Mouse (Mus musculus): ENCODE measurements at regions not wholly inside any gene's neighbourhood (a gene's known extent, or its start where the extent isn't known, plus 50 kb on each side); places are given as distances from the start of the nearest gene placed in this dataset.

- no peak overlapping the region for H3K9ac ChIP-seq (replicated peaks; ENCODE audit: low read depth)
- DNase-seq (ENCODE audit: low spot score), result no peak
- H3K4me3 ChIP-seq (ENCODE audit: low read depth, low read length), result no peak overlapping the region
- no peaks in the 10 kb centered on the region for H3K36me3 ChIP-seq (ENCODE audit: insufficient read depth, low read length)
- no peaks in the 10 kb centered on the region for H3K4me1 ChIP-seq (ENCODE audit: insufficient read depth, low read depth, low read length)
- no peaks in the 10 kb centered on the region for H3K9me3 ChIP-seq (ENCODE audit: low read length)
- no peaks in the 10 kb centered on the region for H3K27me3 ChIP-seq (replicated peaks; ENCODE audit: insufficient read depth, low read length)
- TF ChIP-seq CTCF (IDR thresholded peaks at IDR 0.05) (no peak), EP300 (IDR thresholded peaks at IDR 0.05) (no peak)
- no peak overlapping the region for H3K4me2 ChIP-seq (replicated peaks; ENCODE audit: low read depth, low read length)
- no peak overlapping the region for H3K27ac ChIP-seq (ENCODE audit: low read length)
- no peak for ATAC-seq
- 84% methylated on average over 3 of the region's 3 CpGs for WGBS
Observed at GRCm38 (mm10) chr3:18929105-18929492, 699.4 kb downstream of the 1700064H15Rik start.

GRCm38 (mm10) chr3:18932983-18933726 is 695.3 kb downstream of the 1700064H15Rik start:
- ATAC-seq, result no peak
- WGBS, result 71% methylated on average over 13 of the region's 13 CpGs
- H3K9ac ChIP-seq (replicated peaks; ENCODE audit: low read depth), result no peak overlapping the region

GRCm38 (mm10) chr3:18934891-18935290 is 693.6 kb downstream of the 1700064H15Rik start:
- ATAC-seq (no peak), DNase-seq (ENCODE audit: low spot score) (no peak)
- no peak overlapping the region for H3K27ac ChIP-seq (ENCODE audit: low read length)
- H3K4me3 ChIP-seq (ENCODE audit: low read depth, low read length), result no peak overlapping the region
- H3K9ac ChIP-seq (replicated peaks; ENCODE audit: low read depth), result no peak overlapping the region
- H3K27me3 ChIP-seq (replicated peaks; ENCODE audit: insufficient read depth, low read length), result no peaks in the 10 kb centered on the region
- 84% methylated on average over 2 of the region's 2 CpGs for WGBS
- TF ChIP-seq CTCF (IDR thresholded peaks at IDR 0.05) (no peak), EP300 (IDR thresholded peaks at IDR 0.05) (no peak)
- no peak overlapping the region for H3K4me2 ChIP-seq (replicated peaks; ENCODE audit: low read depth, low read length)
- no peaks in the 10 kb centered on the region for H3K4me1 ChIP-seq (ENCODE audit: insufficient read depth, low read depth, low read length)
- H3K36me3 ChIP-seq (ENCODE audit: insufficient read depth, low read length), result no peaks in the 10 kb centered on the region
- H3K9me3 ChIP-seq (ENCODE audit: low read length), result no peaks in the 10 kb centered on the region

More at GRCm38 (mm10) chr3:18932983-18933726, 695.3 kb downstream of the 1700064H15Rik start:
- TF ChIP-seq EP300 (IDR thresholded peaks at IDR 0.05) (no peak), CTCF (IDR thresholded peaks at IDR 0.05) (no peak)
- no peak overlapping the region for H3K4me3 ChIP-seq (ENCODE audit: low read depth, low read length)
- no peaks in the 10 kb centered on the region for H3K27me3 ChIP-seq (replicated peaks; ENCODE audit: insufficient read depth, low read length)
- no peaks in the 10 kb centered on the region for H3K36me3 ChIP-seq (ENCODE audit: insufficient read depth, low read length)
- H3K27ac ChIP-seq (ENCODE audit: low read length), result no peak overlapping the region
- no peaks in the 10 kb centered on the region for H3K4me1 ChIP-seq (ENCODE audit: insufficient read depth, low read depth, low read length)
- H3K9me3 ChIP-seq (ENCODE audit: low read length), result no peaks in the 10 kb centered on the region
- H3K4me2 ChIP-seq (replicated peaks; ENCODE audit: low read depth, low read length), result no peak overlapping the region
- no peak for DNase-seq (ENCODE audit: low spot score)

- Histone ChIP-seq H3K9me3 (ENCODE audit: low read length) (no peaks in the 10 kb centered on the region), H3K4me3 (ENCODE audit: low read depth, low read length) (no peak overlapping the region), H3K4me2 (replicated peaks; ENCODE audit: low read depth, low read length) (no peak overlapping the region), H3K27me3 (replicated peaks; ENCODE audit: insufficient read depth, low read length) (no peaks in the 10 kb centered on the region), H3K9ac (replicated peaks; ENCODE audit: low read depth) (no peak overlapping the region), H3K27ac (ENCODE audit: low read length) (no peak overlapping the region), H3K36me3 (ENCODE audit: insufficient read depth, low read length) (no peaks in the 10 kb centered on the region), H3K4me1 (ENCODE audit: insufficient read depth, low read depth, low read length) (no peaks in the 10 kb centered on the region; the same call in 1 of the 2 replicates)
- 76% methylated on average over 20 of the region's 20 CpGs for WGBS
- ATAC-seq (no peak), DNase-seq (ENCODE audit: low spot score) (no peak)
- TF ChIP-seq CTCF (IDR thresholded peaks at IDR 0.05), result no peak
- TF ChIP-seq EP300 (IDR thresholded peaks at IDR 0.05), result no peak
Observed at GRCm38 (mm10) chr3:18937333-18938122, 690.9 kb downstream of the 1700064H15Rik start.

GRCm38 (mm10) chr3:18941301-18942177 is 686.9 kb downstream of the 1700064H15Rik start:
- no peaks in the 10 kb centered on the region; the same call in 1 of the 2 replicates for H3K4me1 ChIP-seq (ENCODE audit: insufficient read depth, low read depth, low read length)
- peak; percentile 65 for DNase-seq (ENCODE audit: low spot score)
- no peaks in the 10 kb centered on the region for H3K36me3 ChIP-seq (ENCODE audit: insufficient read depth, low read length)
- TF ChIP-seq CTCF (IDR thresholded peaks at IDR 0.05) (no peak), EP300 (IDR thresholded peaks at IDR 0.05) (peak; percentile 69)
- no peak overlapping the region for H3K9ac ChIP-seq (replicated peaks; ENCODE audit: low read depth)
- no peaks in the 10 kb centered on the region for H3K27me3 ChIP-seq (replicated peaks; ENCODE audit: insufficient read depth, low read length)
- peak; percentile 62 for ATAC-seq
- 36% methylated on average over 11 of the region's 11 CpGs for WGBS
- no peaks in the 10 kb centered on the region for H3K9me3 ChIP-seq (ENCODE audit: low read length)
- H3K4me2 ChIP-seq (replicated peaks; ENCODE audit: low read depth, low read length), result 0 out of 2 replicates have a peak overlapping the region, but pooled peaks have one; percentile 4
- H3K4me3 ChIP-seq (ENCODE audit: low read depth, low read length), result no peak overlapping the region
- H3K27ac ChIP-seq (ENCODE audit: low read length), result no peak overlapping the region

- WGBS, result 40% methylated on average over 1 of the region's 1 CpGs
- Histone ChIP-seq H3K4me3 (ENCODE audit: low read depth, low read length) (no peak overlapping the region), H3K36me3 (ENCODE audit: insufficient read depth, low read length) (no peaks in the 10 kb centered on the region), H3K9ac (replicated peaks; ENCODE audit: low read depth) (no peak overlapping the region), H3K27me3 (replicated peaks; ENCODE audit: insufficient read depth, low read length) (no peaks in the 10 kb centered on the region), H3K4me1 (ENCODE audit: insufficient read depth, low read depth, low read length) (no peaks in the 10 kb centered on the region), H3K4me2 (replicated peaks; ENCODE audit: low read depth, low read length) (no peak overlapping the region), H3K27ac (ENCODE audit: low read length) (no peak overlapping the region), H3K9me3 (ENCODE audit: low read length) (no peaks in the 10 kb centered on the region)
- TF ChIP-seq CTCF (IDR thresholded peaks at IDR 0.05) (no peak), EP300 (IDR thresholded peaks at IDR 0.05) (no peak)
- DNase-seq (ENCODE audit: low spot score), result peak; percentile 9
- ATAC-seq, result no peak
Observed at GRCm38 (mm10) chr3:18960341-18960740, 668.1 kb downstream of the 1700064H15Rik start.
